ENCODE assay signal across 1 mouse cellular context in genomic region chr19:34553522-34553921, GRCm38 (mm10).
TF ChIP-seq lines count a peak whose summit lies in the region.

No protein-coding gene starts in this region.

TF ChIP-seq in myocyte, 11 proteins besides CTCF, POLR2A, EP300 and RAD21 (continued from another document):
- no peak for TF ChIP-seq MYOG (IDR thresholded peaks at IDR 0.05; ENCODE audit: control insufficient read depth in 1 of 3, insufficient read depth in 1 of 3, insufficient read length in 2 of 3, low read depth in 2 of 3)
- TF ChIP-seq USF1 (IDR thresholded peaks at IDR 0.05; ENCODE audit: low read depth): no peak
- TF ChIP-seq E2F4 (IDR thresholded peaks at IDR 0.05; ENCODE audit: insufficient read depth): no peak
- TF ChIP-seq CEBPB (IDR thresholded peaks at IDR 0.05; ENCODE audit: insufficient read depth, poor library complexity, severe bottlenecking): no peak
- no peak for TF ChIP-seq POLR2AphosphoS2 (IDR thresholded peaks at IDR 0.05; ENCODE audit: insufficient read length, low read depth)
- TF ChIP-seq REST (IDR thresholded peaks at IDR 0.05; ENCODE audit: insufficient read depth, insufficient read length): no peak
- TF ChIP-seq MAX (IDR thresholded peaks at IDR 0.05; ENCODE audit: low read depth): no peak
- TF ChIP-seq MYOD1 (IDR thresholded peaks at IDR 0.05; ENCODE audit: control insufficient read depth in 1 of 3, insufficient read length in 2 of 3, low read depth in 2 of 3): no peak
- TF ChIP-seq SRF (IDR thresholded peaks at IDR 0.05; ENCODE audit: control insufficient read depth, insufficient read length, low read depth): no peak
